Mouse (Mus musculus) embryonic fibroblast, embryonic 13.5 days (primary cell): ENCODE measurements around the gene Slc36a1. TPM values are rescaled to one million over a fixed set of nuclear protein-coding genes. Genes with fewer than 3 reads are reported as not detected.

Experiments
- H3K27ac ChIP-seq: 2 replicates; pipeline ENCODE4 v1.5.1; 2012; ENCODE audit warnings: low read length, control low read depth, inconsistent platforms; ENCODE audit not compliant: insufficient read depth
- H3K4me1 ChIP-seq: 2 replicates; pipeline ENCODE4 v1.6.1; 2011; ENCODE audit warnings: low read length; ENCODE audit not compliant: control insufficient read depth, insufficient read depth
- H3K4me3 ChIP-seq: 2 replicates; pipeline ENCODE4 v1.5.1; 2011; ENCODE audit warnings: mild to moderate bottlenecking, control low read depth, low read length; ENCODE audit not compliant: insufficient read depth
- CTCF ChIP-seq: IDR thresholded peaks from 2 replicates; pipeline ENCODE4 v1.5.1; 2011; ENCODE audit warnings: mild to moderate bottlenecking, control low read depth, low read length, moderate library complexity, borderline replicate concordance; ENCODE audit not compliant: insufficient read depth
- POLR2A ChIP-seq: IDR thresholded peaks from 2 replicates; pipeline ENCODE4 v1.6.1; 2011; ENCODE audit warnings: low read depth, mild to moderate bottlenecking, control low read depth, low read length, moderate library complexity
- polyA plus RNA-seq: library from polyadenylated mRNA; stranded (reverse); fragments of >200 nt; gene quantifications from 2 replicates; pipeline ENCODE4 v1.2.4, GENCODE M21; 2011; ENCODE audit warnings: low read depth; ENCODE audit not compliant: missing spikeins, insufficient read length

Gene Slc36a1
- 15.4 and 15.7 TPM in 2 replicates for polyA plus RNA-seq

DNA sequence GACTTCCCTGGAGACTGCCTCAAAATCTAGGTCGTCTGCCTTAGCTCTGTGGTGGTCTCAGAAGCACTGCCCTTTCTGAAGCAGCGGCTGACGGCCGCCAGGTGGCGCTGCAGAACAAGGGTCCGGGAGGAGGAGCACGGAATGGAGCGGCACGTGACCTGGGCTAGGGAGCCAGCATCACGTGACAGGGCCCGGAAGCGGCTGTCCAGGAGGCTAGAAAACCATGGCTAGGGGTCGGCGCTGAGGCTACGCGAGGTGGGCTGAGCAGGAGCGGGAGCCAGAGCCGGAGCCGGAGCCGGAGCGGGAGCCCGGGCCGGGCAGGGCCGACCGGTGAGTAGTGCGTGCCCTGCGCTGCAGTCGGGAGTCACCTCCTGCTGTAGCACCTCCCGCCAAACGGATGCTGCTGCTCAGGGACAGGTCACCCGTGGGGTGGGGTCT, at the start of gene Slc36a1:
Gene Slc36a1, plus strand, starts transcription at position 192 of the 438 bp plus-strand sequence.
- TF ChIP-seq POLR2A (peak; percentile 56), CTCF (peak; percentile 86)
- H3K4me1 ChIP-seq = no peaks in the 10 kb centered on the region; the same call in 1 of the 2 replicates
- peak within 1 kb of the TSS; percentile 66 for H3K4me3 ChIP-seq
- no peak within 1 kb of the TSS for H3K27ac ChIP-seq

DNA sequence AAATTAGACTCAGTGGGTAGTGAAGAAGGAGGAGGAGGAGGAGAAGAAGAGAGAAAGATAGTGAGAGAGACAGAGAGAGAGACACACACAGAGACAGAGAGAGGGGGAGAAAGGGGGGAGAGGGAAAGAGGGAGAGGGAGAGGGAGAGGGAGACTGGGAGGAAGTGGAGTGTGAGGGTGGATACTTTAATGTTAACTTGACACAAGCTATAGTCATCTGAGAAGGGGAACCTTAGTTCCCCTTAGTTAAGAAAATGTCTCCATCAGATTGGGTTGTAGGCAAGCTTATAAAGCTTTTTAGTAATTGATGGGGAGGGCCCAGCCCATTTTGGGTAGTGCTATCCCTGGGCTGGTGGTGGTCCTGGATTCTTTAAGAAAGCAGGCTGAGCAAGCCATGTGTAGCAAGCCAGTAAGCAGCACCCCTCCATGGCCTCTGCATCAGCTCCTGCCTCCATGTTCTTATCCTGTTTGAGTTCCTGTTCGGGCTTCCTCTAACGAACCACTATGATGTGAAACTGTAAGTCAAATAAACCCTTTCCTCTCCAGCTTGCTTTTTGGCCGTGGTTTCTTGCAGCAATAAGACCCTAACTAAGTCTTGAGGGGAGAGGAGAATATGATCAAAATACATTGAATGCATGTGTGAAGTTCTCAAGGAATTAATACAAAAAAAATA, 49.6 kb upstream of the Slc36a1 start:
- H3K27ac ChIP-seq = no peak overlapping the region
- no peak for TF ChIP-seq POLR2A
- TF ChIP-seq CTCF = no peak
- H3K4me1 ChIP-seq = no peaks in the 10 kb centered on the region

DNA sequence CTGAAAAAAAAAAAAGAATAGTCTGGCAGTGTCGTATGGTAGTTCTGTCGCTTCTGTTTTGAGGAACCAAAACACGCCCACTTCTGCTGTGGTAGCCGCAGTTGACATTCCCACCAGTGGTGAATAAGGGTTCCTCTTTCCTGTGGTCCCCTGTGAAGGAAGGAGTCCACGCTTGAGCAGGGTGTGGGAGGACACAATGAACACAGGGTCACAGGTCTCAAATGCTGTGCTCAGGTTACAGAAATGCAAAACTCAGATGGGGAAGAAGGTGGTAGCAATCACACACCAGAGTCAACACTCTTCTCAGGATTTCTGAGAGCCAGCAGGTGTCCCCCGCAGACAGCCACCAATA, 49.1 kb upstream of the Slc36a1 start:
- H3K4me3 ChIP-seq = no peak overlapping the region
- H3K4me1 ChIP-seq = no peaks in the 10 kb centered on the region
- H3K27ac ChIP-seq = no peak overlapping the region
- TF ChIP-seq CTCF (no peak), POLR2A (no peak)

More for the DNA sequence above, 49.6 kb upstream of the Slc36a1 start:
- H3K4me3 ChIP-seq = no peak overlapping the region

DNA sequence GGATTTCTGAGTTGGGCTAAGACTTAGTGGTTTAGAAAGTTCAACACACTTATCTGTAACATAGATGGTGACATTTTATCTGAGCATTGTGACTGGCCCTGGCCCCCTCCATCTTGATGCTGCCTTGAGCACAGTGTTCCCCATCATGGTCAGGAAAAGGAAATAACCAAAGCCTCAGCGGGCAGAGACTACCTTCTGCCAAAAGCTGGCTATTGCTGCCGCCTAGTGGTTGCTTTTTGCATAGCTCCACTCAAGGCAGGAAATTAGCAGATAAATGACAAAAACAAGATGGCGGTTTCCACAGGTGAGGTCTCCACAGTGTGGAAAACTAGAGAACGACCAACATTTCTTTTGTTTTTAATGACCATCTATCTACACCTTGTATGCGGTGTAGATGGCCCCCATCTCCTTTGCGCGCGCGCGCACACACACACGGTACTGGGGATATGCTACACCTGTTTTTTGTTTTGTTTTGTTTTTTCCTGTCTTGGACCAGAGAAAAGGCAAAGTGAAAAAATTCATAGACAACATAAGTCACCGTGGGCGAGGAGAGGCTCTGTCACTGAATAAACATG, 45.3 kb upstream of the Slc36a1 start:
- TF ChIP-seq CTCF (peak; percentile 42; the same call in 1 of the 2 replicates), POLR2A (no peak)
- H3K4me1 ChIP-seq = no peaks in the 10 kb centered on the region

DNA sequence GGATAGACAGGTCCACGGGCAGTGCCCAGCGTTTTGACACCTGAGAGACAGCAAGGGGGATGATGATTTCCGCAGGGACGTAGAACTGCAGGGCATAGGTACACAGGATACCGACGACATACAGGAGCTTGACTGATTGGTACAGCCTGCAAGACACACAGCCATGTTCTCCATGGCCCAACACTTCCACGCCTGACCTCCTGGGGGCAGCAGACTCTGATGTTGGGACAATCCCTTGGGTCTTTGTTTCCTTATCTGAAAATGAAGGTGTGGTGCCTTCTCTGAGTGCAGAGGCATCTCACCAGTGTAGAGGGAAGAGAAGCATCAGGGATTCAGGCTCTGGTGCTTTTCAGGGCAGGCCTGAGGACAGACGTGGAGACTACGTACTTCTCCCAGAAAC, 41.5 kb upstream of the Slc36a1 start:
- no peaks in the 10 kb centered on the region for H3K4me1 ChIP-seq
- no peak overlapping the region for H3K27ac ChIP-seq
- TF ChIP-seq POLR2A = no peak
- peak; percentile 75; the same call in 1 of the 2 replicates for TF ChIP-seq CTCF
- no peak overlapping the region for H3K4me3 ChIP-seq

More for the DNA sequence above, 45.3 kb upstream of the Slc36a1 start:
- Histone ChIP-seq H3K27ac (no peak overlapping the region), H3K4me3 (no peak overlapping the region)

DNA sequence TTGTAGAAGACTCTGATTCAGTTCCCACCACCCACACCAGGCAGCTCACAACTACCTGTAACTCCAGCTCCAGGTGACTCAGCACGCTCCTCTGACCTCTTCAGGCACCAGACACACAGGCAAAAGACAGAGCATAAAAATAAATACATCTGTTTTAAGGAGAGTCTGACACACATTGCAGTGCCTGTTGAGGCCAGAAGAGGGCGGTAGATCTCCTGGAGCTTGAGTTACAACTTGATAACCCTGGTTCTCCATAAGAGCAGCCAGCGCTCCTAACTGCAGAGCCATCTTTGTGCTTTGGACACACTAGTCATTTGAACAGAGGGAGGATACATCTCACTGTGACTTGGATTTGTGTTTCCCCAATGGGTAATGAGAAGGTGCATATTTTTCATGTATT, 39.4 kb upstream of the Slc36a1 start:
- TF ChIP-seq POLR2A (no peak), CTCF (0 out of 2 replicates have a peak, but pooled peaks have one; percentile 27)
- Histone ChIP-seq H3K4me3 (no peak overlapping the region), H3K27ac (no peak overlapping the region), H3K4me1 (no peaks in the 10 kb centered on the region)

DNA sequence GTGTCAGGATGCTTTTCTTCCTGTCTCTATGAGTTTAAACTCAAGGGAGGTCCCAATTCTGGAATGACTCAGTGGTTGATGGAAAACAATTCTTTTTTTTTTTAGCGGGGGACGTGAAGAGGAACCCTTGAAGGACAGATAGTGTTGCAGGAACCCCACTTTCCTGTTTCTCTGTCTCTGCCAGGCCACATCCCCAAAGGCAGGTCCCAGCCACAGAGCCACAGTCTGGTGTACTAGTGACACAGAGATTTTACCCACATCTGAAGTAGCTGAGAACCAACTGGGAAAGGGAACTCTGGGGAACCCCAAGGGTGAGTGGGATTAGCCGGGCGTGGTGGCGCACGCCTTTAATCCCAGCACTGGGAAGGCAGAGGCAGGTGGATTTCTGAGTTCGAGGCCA, 38.4 kb upstream of the Slc36a1 start:
- TF ChIP-seq CTCF (no peak), POLR2A (no peak)
- H3K27ac ChIP-seq = no peak overlapping the region
- no peaks in the 10 kb centered on the region for H3K4me1 ChIP-seq
- no peak overlapping the region for H3K4me3 ChIP-seq

DNA sequence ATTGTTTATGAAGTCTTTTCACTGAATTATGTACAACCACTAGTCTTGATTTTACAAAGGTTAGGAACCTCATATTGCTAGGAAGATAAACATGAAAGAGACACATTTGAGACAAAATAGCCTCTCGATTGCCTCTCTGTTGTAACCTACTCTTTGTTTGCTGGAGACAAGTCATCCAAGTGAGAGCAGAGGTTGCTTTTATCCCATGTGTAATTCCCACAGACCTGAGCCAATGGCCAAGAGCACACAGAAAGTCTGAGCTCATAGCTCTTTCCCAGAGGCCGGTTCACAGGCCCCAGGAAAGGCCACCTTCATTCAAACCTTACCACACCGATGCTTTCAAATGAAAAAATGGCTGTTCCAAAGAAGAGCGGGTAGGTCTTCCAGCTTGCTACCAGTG, 35.6 kb upstream of the Slc36a1 start:
- TF ChIP-seq POLR2A (no peak), CTCF (no peak)
- no peaks in the 10 kb centered on the region for H3K4me1 ChIP-seq
- H3K4me3 ChIP-seq = no peak overlapping the region
- H3K27ac ChIP-seq = no peak overlapping the region

DNA sequence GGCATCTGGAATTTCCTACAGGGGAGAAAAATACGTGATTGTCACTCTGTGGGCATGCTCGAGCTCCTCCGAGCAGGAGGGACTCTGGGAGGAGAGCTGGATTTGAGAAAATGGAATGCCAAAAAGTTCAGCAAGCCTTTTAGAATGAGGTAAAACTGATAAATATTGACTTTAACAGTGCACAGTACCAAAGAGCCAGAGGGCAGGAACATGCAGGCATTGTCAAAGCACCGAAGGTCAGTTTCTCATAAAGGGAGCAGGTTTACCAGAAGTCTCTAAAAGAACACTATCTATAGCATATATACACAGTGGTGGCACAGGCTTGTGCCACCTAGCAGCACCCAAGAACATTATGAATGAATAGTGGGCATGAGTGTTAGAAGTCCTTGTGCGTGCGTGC, 35.2 kb upstream of the Slc36a1 start:
- Histone ChIP-seq H3K4me3 (no peak overlapping the region), H3K27ac (no peak overlapping the region), H3K4me1 (no peaks in the 10 kb centered on the region)
- TF ChIP-seq POLR2A (no peak), CTCF (no peak)

DNA sequence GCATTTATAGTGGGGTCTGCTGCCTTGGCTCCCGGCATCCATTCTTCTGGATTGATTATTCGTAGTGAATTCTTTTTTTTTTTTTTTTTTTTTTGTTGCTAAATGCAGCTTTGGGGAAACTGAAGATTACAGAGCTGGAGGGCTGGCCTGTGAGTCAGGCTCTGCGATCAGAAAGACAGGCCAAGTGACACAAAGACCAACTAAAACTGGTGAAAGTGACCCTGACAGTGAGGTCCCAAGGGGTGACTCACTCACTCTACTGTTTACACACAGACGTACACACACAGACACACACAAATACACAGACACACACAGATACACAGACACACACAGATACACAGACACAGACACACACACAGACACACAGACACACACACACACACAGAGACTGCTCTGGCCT, 33.6 kb upstream of the Slc36a1 start:
- H3K27ac ChIP-seq = no peak overlapping the region
- TF ChIP-seq POLR2A (no peak), CTCF (no peak)

More for the DNA sequence above, 33.6 kb upstream of the Slc36a1 start:
- Histone ChIP-seq H3K4me1 (no peaks in the 10 kb centered on the region), H3K4me3 (no peak overlapping the region)
